Mouse (Mus musculus) layer of hippocampus, adult 2 months (tissue): ENCODE results near the gene Tex14. TPM values are rescaled to one million over a fixed set of nuclear protein-coding genes. Genes with fewer than 3 reads are reported as not detected.
A peak's percentile ranks its signal among the peaks of the same experiment; 100 is the strongest.

Experiments
- DNase-seq, 2 experiments: peaks; one replicate each; pipeline ENCODE4 v3.0.0; 2022; ENCODE audit warnings: low spot score in 2 of 2
- H3K27ac ChIP-seq: fragments of 200-600 bp; 2 replicates; pipeline ENCODE4 v1.8.1; 2022
- H3K4me3 ChIP-seq: fragments of 200-600 bp; 2 replicates; pipeline ENCODE4 v1.8.1; 2022; ENCODE audit warnings: mild to moderate bottlenecking
- CTCF ChIP-seq: fragments of 200-600 bp; conservative IDR thresholded peaks from 2 replicates; pipeline ENCODE4 v1.8.1; 2022; ENCODE audit warnings: antibody characterized with exemption, mild to moderate bottlenecking, moderate library complexity
- total RNA-seq, 2 experiments: library from RNA; stranded (reverse); gene quantifications; 2 replicates each; pipeline ENCODE4 v1.2.3; 2021

The Tex14 gene
- total RNA-seq, 2 experiments from 2014 or later, result 0.20 to 0.26 TPM

GRCm38 (mm10) chr11:87555106-87555703 is 150.3 kb downstream of the Tex14 start:
- H3K27ac ChIP-seq, result no peak overlapping the region
- DNase-seq, result no peak
- no peak overlapping the region for H3K4me3 ChIP-seq
- TF ChIP-seq CTCF, result no peak

- no peak overlapping the region for H3K4me3 ChIP-seq
- no peak for DNase-seq
- no peak for TF ChIP-seq CTCF
Observed at GRCm38 (mm10) chr11:87561208-87561607, 156.3 kb downstream of the Tex14 start.

GRCm38 (mm10) chr11:87566501-87566900 is 161.6 kb downstream of the Tex14 start, which contains the start of gene Gm11492:
Gene Gm11492, plus strand, starts transcription at chr11:87566653.
- Histone ChIP-seq H3K27ac (no peak within 1 kb of the TSS), H3K4me3 (no peak within 1 kb of the TSS)
- no peak for TF ChIP-seq CTCF
- no peak for DNase-seq

More at GRCm38 (mm10) chr11:87561208-87561607, 156.3 kb downstream of the Tex14 start:
- H3K27ac ChIP-seq, result no peak overlapping the region

- no peak within 1 kb of the TSS for H3K4me3 ChIP-seq
- no peak for TF ChIP-seq CTCF
- no peak within 1 kb of the TSS for H3K27ac ChIP-seq
- no peak for DNase-seq
Observed at GRCm38 (mm10) chr11:87568255-87568953, 163.5 kb downstream of the Tex14 start, which contains the start of gene Sept4. Gene Sept4, plus strand, starts transcription at chr11:87568903.

GRCm38 (mm10) chr11:87570743-87571142 is 165.9 kb downstream of the Tex14 start:
- no peak overlapping the region for H3K4me3 ChIP-seq
- H3K27ac ChIP-seq, result no peak overlapping the region
- TF ChIP-seq CTCF, result no peak
- no peak for DNase-seq

- peak overlapping the region; percentile 40; the same call in 1 of the 2 replicates for H3K27ac ChIP-seq
- no peak overlapping the region for H3K4me3 ChIP-seq
- no peak for TF ChIP-seq CTCF
- no peak for DNase-seq
Observed at GRCm38 (mm10) chr11:87571361-87571950, 166.6 kb downstream of the Tex14 start.

GRCm38 (mm10) chr11:87573751-87574150 is 168.9 kb downstream of the Tex14 start:
- TF ChIP-seq CTCF, result no peak
- DNase-seq, result no peak
- Histone ChIP-seq H3K4me3 (no peak overlapping the region), H3K27ac (no peak overlapping the region)

GRCm38 (mm10) chr11:87574520-87575180 is 169.8 kb downstream of the Tex14 start:
- no peak for TF ChIP-seq CTCF
- H3K4me3 ChIP-seq, result no peak overlapping the region
- no peak overlapping the region for H3K27ac ChIP-seq
- no peak for DNase-seq

- Histone ChIP-seq H3K4me3 (peak overlapping the region; percentile 91), H3K27ac (peak overlapping the region; percentile 94)
- DNase-seq, result no peak
- no peak for TF ChIP-seq CTCF
Observed at GRCm38 (mm10) chr11:87577601-87578248, 172.9 kb downstream of the Tex14 start.

- TF ChIP-seq CTCF, result no peak
- peak; percentile 63 to 68 for DNase-seq
Observed at GRCm38 (mm10) chr11:87578249-87578962, 173.5 kb downstream of the Tex14 start.

GRCm38 (mm10) chr11:87578963-87579601 is 174.2 kb downstream of the Tex14 start:
- peak overlapping the region; percentile 91 for H3K4me3 ChIP-seq
- H3K27ac ChIP-seq, result peak overlapping the region; percentile 94
- TF ChIP-seq CTCF, result peak; percentile 49
- DNase-seq, result no peak

More at GRCm38 (mm10) chr11:87578249-87578962, 173.5 kb downstream of the Tex14 start:
- H3K4me3 ChIP-seq, result peak overlapping the region; percentile 91
- H3K27ac ChIP-seq, result peak overlapping the region; percentile 94
